Mouse (Mus musculus) limb, embryonic 12.5 days (tissue): ENCODE results near the gene Gm36210. TPM values are rescaled to one million over a fixed set of nuclear protein-coding genes. Genes with fewer than 3 reads are reported as not detected.
"Not testable (repeated sequence)": the region's sequence is repeated elsewhere in the genome, so short reads cannot be mapped to it uniquely, and the experiment has no call there.

Experiments used
- ATAC-seq: fragments of 200-750 bp; cut with Nextera tagmentation; 2 replicates; pipeline ENCODE4 v1.8.0; 2017; ENCODE audit warnings: low read depth, moderate TSS enrichment; ENCODE audit not compliant: insufficient number of reproducible peaks, insufficient read depth, low FRiP score, low TSS enrichment
- H3K27ac ChIP-seq: fragments of 300-500 bp; sonication (generic); 2 replicates; pipeline ENCODE4 v1.5.1; 2016; ENCODE audit warnings: mild to moderate bottlenecking, moderate library complexity
- H3K27me3 ChIP-seq: fragments of 300-500 bp; sonication (generic); 2 replicates; pipeline ENCODE4 v1.6.1; 2016; ENCODE audit warnings: mild to moderate bottlenecking, moderate library complexity
- H3K36me3 ChIP-seq: fragments of 300-500 bp; sonication (generic); 2 replicates; pipeline ENCODE4 v1.6.1; 2016; ENCODE audit warnings: mild to moderate bottlenecking, moderate library complexity
- H3K4me1 ChIP-seq: fragments of 300-500 bp; sonication (generic); replicated peaks from 2 replicates; pipeline ENCODE4 v1.6.1; 2016
- H3K4me2 ChIP-seq: fragments of 300-500 bp; sonication (generic); 2 replicates; pipeline ENCODE4 v1.6.1; 2016; ENCODE audit warnings: mild to moderate bottlenecking, moderate library complexity
- H3K4me3 ChIP-seq: fragments of 300-500 bp; sonication (generic); replicated peaks from 2 replicates; pipeline ENCODE4 v1.5.1; 2016; ENCODE audit warnings: mild to moderate bottlenecking
- H3K9ac ChIP-seq: fragments of 300-500 bp; sonication (generic); replicated peaks from 2 replicates; pipeline ENCODE4 v1.6.1; 2016; ENCODE audit warnings: mild to moderate bottlenecking, moderate library complexity
- H3K9me3 ChIP-seq: fragments of 300-500 bp; sonication (generic); 2 replicates; pipeline ENCODE4 v1.6.1; 2016; ENCODE audit warnings: mild to moderate bottlenecking, moderate library complexity
- WGBS: fragments of 180-500 bp; shearing (Covaris S2); methylation state at CpG from one replicate; pipeline ENCODE4 v1.1.7; 2016; 5-methylcytosine and 5-hydroxymethylcytosine counted together
- polyA plus RNA-seq: library from polyadenylated mRNA; unstranded; fragments of >200 nt; fragmentation: Nextera tagmentation; extraction: Ambion mirVana; gene quantifications from 2 replicates; pipeline ENCODE4 v1.2.1, GENCODE M21; 2016

The Gm36210 gene
- polyA plus RNA-seq, 1 experiment from 2014 or later: not detected

GRCm38 (mm10) chr7:4877226-4877625, 29.1 kb downstream of the Gm36210 start:
- Histone ChIP-seq H3K4me3 (peak overlapping the region; percentile 53), H3K4me2 (peak overlapping the region; percentile 82), H3K9ac (peak overlapping the region; percentile 60), H3K36me3 (no peaks in the 10 kb centered on the region), H3K4me1 (peaks cover 14% of the 10 kb centered on the region), H3K27me3 (no peaks in the 10 kb centered on the region), H3K27ac (no peak overlapping the region), H3K9me3 (no peaks in the 10 kb centered on the region)
- 8% methylated on average over 11 of the region's 11 CpGs for WGBS
- ATAC-seq: no peak

GRCm38 (mm10) chr7:4876753-4877221, 29.5 kb downstream of the Gm36210 start, which contains the start of gene Isoc2a:
Gene Isoc2a, plus strand, starts transcription at chr7:4877153.
- Histone ChIP-seq H3K4me2 (peak within 1 kb of the TSS; percentile 82), H3K36me3 (no peaks in the 10 kb centered on the region), H3K4me1 (peaks cover 14% of the 10 kb centered on the region), H3K9me3 (no peaks in the 10 kb centered on the region), H3K4me3 (peak within 1 kb of the TSS; percentile 53), H3K27me3 (no peaks in the 10 kb centered on the region), H3K27ac (no peak within 1 kb of the TSS), H3K9ac (peak within 1 kb of the TSS; percentile 60)
- peak; percentile 99 for ATAC-seq
- WGBS: under 1% methylated on average over 22 of the region's 22 CpGs

DNA sequence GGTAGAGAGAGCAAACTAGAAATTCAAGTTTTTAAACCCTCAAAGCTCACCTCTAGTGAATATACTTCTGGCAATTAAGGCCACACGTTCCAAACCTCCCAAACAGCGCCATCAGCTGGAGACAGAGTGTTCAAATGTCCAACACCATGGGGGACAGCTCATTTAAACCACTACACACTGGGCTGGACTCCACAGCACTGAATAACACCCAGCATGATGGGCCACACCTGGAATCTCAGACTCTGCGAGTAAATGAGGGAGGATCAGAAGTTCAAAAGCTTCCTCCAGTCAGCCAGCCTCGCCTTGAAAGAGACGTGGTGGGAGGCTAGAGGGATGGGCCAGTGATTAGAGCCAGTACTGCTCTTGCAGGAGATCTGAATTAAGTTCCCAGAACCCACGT, 36.2 kb downstream of the Gm36210 start, which contains the start of gene Isoc2b:
TSS of gene Isoc2b (minus strand) at position 126 of the 400 bp plus-strand sequence.
- 48% methylated on average over 6 of the region's 6 CpGs for WGBS
- Histone ChIP-seq H3K9me3 (no peaks in the 10 kb centered on the region), H3K4me1 (peaks cover 7% of the 10 kb centered on the region), H3K4me3 (no peak within 1 kb of the TSS), H3K9ac (no peak within 1 kb of the TSS), H3K27me3 (no peaks in the 10 kb centered on the region), H3K4me2 (no peak within 1 kb of the TSS), H3K27ac (no peak within 1 kb of the TSS), H3K36me3 (no peaks in the 10 kb centered on the region)
- no peak for ATAC-seq

DNA sequence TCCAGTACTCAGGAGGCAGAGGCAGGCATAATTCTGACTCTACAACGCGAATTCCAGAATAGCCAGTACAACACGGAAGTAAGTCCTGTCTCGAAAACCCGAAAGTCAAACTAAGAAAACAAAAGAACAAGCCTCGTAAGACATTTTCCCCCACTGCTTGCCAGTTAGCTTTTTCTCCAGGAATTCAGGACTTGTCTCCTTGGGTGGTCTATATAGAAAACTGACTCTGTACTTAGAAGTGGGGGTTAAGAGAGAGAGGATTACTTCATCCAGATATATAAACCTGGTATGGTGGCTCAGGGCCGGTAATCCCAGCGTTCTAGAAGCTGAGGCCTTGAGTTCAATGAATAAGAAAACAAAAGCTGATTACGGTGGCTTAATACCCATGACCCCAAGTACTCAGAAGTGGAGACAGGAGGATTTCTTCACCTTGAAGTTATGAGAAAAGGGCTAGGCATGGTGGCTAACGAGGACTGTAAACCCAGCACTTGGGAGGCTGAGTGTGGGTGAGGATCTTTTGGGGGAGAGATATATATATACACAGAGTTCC, 39.6 kb downstream of the Gm36210 start:
- WGBS: 56% methylated on average over 10 of the region's 10 CpGs
- H3K27ac ChIP-seq: peak overlapping the region; percentile 31; the same call in 1 of the 2 replicates
- H3K27me3 ChIP-seq: no peaks in the 10 kb centered on the region
- peak overlapping the region; percentile 55 for H3K4me3 ChIP-seq
- no peaks in the 10 kb centered on the region for H3K36me3 ChIP-seq
- no peak for ATAC-seq
- H3K4me1 ChIP-seq: peaks cover 7% of the 10 kb centered on the region
- peak overlapping the region; percentile 58 for H3K9ac ChIP-seq
- peak overlapping the region; percentile 61 for H3K4me2 ChIP-seq
- H3K9me3 ChIP-seq: no peaks in the 10 kb centered on the region

- peak; percentile 100 for ATAC-seq
- Histone ChIP-seq H3K27me3 (no peaks in the 10 kb centered on the region), H3K9me3 (no peaks in the 10 kb centered on the region), H3K4me3 (peak overlapping the region; percentile 55), H3K27ac (peak overlapping the region; percentile 31; the same call in 1 of the 2 replicates), H3K4me2 (peak overlapping the region; percentile 61), H3K36me3 (no peaks in the 10 kb centered on the region), H3K4me1 (peaks cover 7% of the 10 kb centered on the region), H3K9ac (peak overlapping the region; percentile 58)
- WGBS: 5% methylated on average over 40 of the region's 40 CpGs
These were observed 40.5 kb downstream of the Gm36210 start for GRCm38 (mm10) chr7:4865579-4866493.

GRCm38 (mm10) chr7:4865090-4865489, 41.2 kb downstream of the Gm36210 start:
- no peak for ATAC-seq
- no peak overlapping the region for H3K9ac ChIP-seq
- H3K4me1 ChIP-seq: peaks cover 7% of the 10 kb centered on the region
- H3K36me3 ChIP-seq: no peaks in the 10 kb centered on the region
- 63% methylated on average over 5 of the region's 5 CpGs for WGBS
- peak overlapping the region; percentile 61 for H3K4me2 ChIP-seq
- no peaks in the 10 kb centered on the region for H3K9me3 ChIP-seq
- no peaks in the 10 kb centered on the region for H3K27me3 ChIP-seq
- peak overlapping the region; percentile 55 for H3K4me3 ChIP-seq
- no peak overlapping the region for H3K27ac ChIP-seq

- H3K36me3 ChIP-seq: no peaks in the 10 kb centered on the region
- H3K4me1 ChIP-seq: peaks cover 7% of the 10 kb centered on the region
- no peak overlapping the region for H3K4me2 ChIP-seq
- H3K4me3 ChIP-seq: no peak overlapping the region
- H3K9ac ChIP-seq: no peak overlapping the region
- H3K9me3 ChIP-seq: no peaks in the 10 kb centered on the region
- ATAC-seq: no peak
- 78% methylated on average over 5 of the region's 5 CpGs for WGBS
- H3K27ac ChIP-seq: no peak overlapping the region
- H3K27me3 ChIP-seq: no peaks in the 10 kb centered on the region
These were observed 42.0 kb downstream of the Gm36210 start for GRCm38 (mm10) chr7:4864130-4864845.

- Histone ChIP-seq H3K4me3 (no peak overlapping the region), H3K9ac (no peak overlapping the region), H3K9me3 (no peaks in the 10 kb centered on the region), H3K27ac (no peak overlapping the region), H3K4me2 (no peak overlapping the region), H3K27me3 (no peaks in the 10 kb centered on the region), H3K36me3 (no peaks in the 10 kb centered on the region), H3K4me1 (peaks cover 7% of the 10 kb centered on the region)
- ATAC-seq: no peak
- whole genome bisulfite sequencing: 73% methylated on average over 7 of the region's 7 CpGs
These were observed 42.7 kb downstream of the Gm36210 start for GRCm38 (mm10) chr7:4863541-4864080.

- no peak overlapping the region for H3K4me3 ChIP-seq
- no peaks in the 10 kb centered on the region for H3K27me3 ChIP-seq
- no peak overlapping the region for H3K9ac ChIP-seq
- no peaks in the 10 kb centered on the region for H3K9me3 ChIP-seq
- H3K36me3 ChIP-seq: no peaks in the 10 kb centered on the region
- H3K4me1 ChIP-seq: peaks cover 7% of the 10 kb centered on the region
- H3K4me2 ChIP-seq: no peak overlapping the region
- no peak overlapping the region for H3K27ac ChIP-seq
- no peak for ATAC-seq
- 50% methylated on average over 1 of the region's 1 CpGs for WGBS
These were observed 43.3 kb downstream of the Gm36210 start for GRCm38 (mm10) chr7:4863041-4863440.

GRCm38 (mm10) chr7:4860926-4861325, 45.4 kb downstream of the Gm36210 start:
- not testable (repeated sequence) for H3K27me3 ChIP-seq, H3K27ac ChIP-seq, H3K4me3 ChIP-seq, H3K9ac ChIP-seq, H3K4me2 ChIP-seq, H3K9me3 ChIP-seq, ATAC-seq, H3K36me3 ChIP-seq, H3K4me1 ChIP-seq
- WGBS: 73% methylated on average over 3 of the region's 3 CpGs
